Mouse (Mus musculus) left cerebral cortex, postnatal 36 days (tissue): ENCODE results near the gene Adcy5. TPM values are rescaled to one million over a fixed set of nuclear protein-coding genes. Genes with fewer than 3 reads are reported as not detected.

ENCODE experiments used
- DNase-seq, 2 experiments: peaks; one replicate each; pipeline ENCODE4 v3.0.0; 2021 to 2022; ENCODE audit warnings: low spot score in 2 of 2, mixed read lengths in 1 of 2
- intact Hi-C: fragments of 180-260 bp; cut with DNase I; formaldehyde crosslinking; loops from one replicate; pipeline ENCODE4 v1.15.1; 2025
- total RNA-seq, 2 experiments: library from RNA; stranded (reverse); gene quantifications; 2 replicates each; pipeline ENCODE4 v1.2.3; 2021

The Adcy5 gene
- total RNA-seq, 2 experiments from 2014 or later: 123 to 144 TPM

DNA sequence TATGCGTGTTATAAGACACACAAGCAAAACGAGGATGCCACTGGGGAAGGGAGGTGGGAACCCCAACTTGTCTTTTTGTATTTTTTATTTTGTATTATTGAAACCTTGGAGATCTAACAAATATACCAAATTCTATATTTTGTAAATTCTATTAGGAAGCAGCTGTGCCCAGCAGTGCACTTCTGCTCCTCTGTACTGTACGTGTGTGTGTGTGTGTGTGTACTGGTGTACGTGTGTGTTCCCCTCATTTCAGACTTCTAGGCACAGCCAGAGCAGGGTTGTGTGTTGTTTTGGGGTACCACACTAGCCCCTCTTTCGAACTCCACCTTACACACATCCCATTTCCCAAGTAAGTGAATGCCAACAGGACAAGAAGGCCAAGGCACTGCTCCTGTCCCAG is 149.7 kb downstream of the Adcy5 start:
- intact Hi-C loops: no loop called here
- no peak for DNase-seq

DNA sequence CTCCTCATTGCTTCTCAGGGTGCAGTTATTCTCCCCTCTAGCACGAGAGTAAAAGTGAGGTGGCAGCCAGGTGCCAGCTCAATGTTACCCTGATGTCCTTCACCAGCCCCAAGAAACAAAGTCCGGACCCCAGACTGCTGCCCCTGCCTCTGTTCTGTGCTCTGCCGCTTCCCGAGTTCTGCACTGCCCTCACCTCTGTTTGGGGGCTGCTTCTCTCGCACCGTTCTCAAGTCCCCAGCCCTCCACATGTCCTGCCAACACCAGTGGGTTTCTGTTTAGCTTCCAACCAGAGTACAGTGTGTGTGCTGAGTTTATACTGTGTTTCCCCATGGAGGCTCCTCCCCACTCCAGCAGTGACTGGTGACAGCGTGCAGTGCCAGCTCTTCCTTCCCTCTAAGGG is 150.5 kb downstream of the Adcy5 start:
- intact Hi-C loops: no loop called here
- no peak for DNase-seq

DNA sequence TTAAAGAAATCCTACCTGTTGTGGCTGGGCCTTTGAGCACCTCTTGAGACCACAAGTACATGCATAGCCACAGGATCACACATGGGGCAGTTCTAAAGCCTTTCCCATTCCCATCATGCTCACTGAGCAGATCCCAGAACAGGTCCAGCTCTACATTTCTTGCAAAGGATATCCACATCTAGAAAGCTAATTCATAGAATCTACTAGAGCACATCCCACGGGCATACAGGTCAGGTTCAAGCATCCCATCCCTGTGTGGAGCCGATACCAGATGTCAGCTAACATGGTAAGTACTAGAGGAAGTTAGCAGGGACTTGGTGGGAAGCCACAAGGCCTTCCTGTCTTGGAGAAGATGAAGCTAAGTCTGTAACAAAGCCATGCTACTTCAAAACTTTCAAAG is 152.0 kb downstream of the Adcy5 start:
- intact Hi-C loops: no loop called here
- no peak for DNase-seq

DNA sequence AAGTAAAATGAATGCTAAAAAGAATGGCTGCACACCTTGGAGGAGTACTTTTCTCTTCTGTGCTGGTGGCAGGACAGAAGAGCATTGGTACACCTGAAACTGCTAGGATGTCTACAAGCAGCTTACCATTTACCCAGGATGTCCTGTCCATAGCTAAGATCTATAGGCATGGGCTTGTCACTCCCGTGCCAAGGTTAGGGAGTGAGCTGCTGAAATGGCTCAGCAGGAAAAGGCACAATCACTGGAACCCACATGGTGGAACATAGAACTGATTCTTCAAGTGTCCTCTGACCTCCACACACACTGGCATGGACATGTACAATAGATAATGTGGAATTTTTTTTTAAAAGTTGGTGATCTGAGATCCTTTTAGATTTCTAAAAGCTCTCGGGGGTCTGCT is 152.7 kb downstream of the Adcy5 start:
- no peak for DNase-seq
- intact Hi-C loops: no loop called here

GRCm38 (mm10) chr16:35308016-35308415 is 153.3 kb downstream of the Adcy5 start:
- DNase-seq: no peak
- intact Hi-C loops: no loop called here

DNA sequence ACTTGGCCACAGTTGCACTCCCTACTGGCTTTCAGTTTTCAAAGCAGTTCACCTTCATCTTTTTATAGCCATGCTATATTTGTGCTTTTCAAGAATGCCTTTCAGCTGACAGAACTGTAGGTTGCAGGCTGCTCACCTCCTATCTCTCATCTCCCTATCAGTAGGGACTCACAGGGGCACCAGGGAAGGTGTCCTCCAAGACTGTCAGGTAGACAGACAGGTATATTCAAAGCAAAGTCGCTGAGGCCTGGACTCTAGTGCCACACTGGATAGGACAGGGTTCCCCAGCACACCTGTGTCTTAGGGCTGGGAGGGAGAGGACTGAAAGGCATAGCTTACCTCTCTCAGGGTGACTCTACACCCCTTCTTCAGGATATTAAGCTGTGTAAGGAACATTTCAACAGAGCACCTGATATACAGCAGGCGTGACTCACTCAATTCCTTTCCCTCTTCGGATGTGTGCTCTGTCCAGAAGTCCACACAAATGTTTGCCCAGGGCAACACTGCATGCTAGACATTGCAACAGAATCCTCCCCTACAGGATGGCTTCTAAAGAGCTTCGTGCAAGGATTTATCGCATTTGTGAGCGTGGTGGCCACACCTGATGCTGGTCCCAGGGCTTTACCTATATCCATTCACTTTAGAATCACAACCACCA is 153.9 kb downstream of the Adcy5 start:
- DNase-seq: no peak
- intact Hi-C loops: no loop called here

DNA sequence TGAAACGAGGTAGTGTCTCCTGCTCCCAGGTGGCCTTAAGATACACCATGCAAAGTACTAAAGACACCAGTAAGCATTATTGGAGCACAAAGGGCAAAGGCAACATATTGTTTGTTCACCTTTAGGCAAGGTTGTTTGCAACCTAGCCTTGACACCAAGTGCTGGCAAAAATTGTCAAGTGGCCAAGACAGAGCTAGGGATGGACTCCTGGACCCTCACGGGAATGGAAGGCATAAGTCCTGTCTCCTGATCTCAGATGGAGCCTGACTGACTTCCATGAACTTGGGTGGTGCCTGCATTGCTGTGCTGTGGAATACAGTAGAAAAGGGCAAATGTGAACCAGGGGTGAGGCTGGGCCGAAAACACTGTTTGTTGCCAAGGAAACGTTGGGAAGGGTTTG is 155.0 kb downstream of the Adcy5 start:
- no peak for DNase-seq
- intact Hi-C loops: loop anchor here (10.0 kb wide), 1 partner anchor 505 kb away; no protein-coding TSS in a partner anchor

DNA sequence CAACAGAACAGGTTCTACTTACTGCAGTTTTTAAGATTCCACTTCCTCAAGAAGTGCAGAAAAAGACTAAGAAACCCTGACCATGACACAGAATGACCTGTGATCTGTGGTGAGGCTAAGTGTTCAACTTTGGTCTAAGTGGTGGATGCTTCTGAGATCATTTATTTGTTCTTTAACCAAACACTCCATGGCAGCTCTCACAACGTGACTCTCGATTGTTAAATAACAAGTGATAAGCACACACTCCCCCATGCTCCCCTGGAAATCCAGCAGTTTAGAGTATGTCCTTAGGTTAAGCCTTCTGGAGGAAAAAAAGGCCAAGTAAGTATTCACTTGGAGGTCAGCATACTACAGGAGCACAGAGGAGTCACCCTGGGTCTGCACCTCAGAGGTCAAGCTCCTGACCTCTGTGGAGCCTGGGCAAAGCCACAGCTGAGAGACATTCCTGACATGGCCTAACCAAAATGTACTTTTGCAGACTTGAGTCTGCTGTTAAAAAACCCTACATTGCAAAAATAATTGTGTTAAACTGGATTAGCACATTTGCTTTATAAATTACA is 156.0 kb downstream of the Adcy5 start:
- no peak for DNase-seq
- intact Hi-C loops: loop anchor here (10.0 kb wide), 1 partner anchor 504 kb away; no protein-coding TSS in a partner anchor

- intact Hi-C loops: loop anchor here (10.0 kb wide), 1 partner anchor 503 kb away; no protein-coding TSS in a partner anchor
- DNase-seq: no peak
Observed at GRCm38 (mm10) chr16:35311586-35311985, 156.9 kb downstream of the Adcy5 start.

- intact Hi-C loops: loop anchor here (5.0 to 10.0 kb wide), 2 partner anchors 317 to 499 kb away; no protein-coding TSS in a partner anchor
- no peak for DNase-seq
Observed at GRCm38 (mm10) chr16:35315496-35315895, 160.8 kb downstream of the Adcy5 start.

GRCm38 (mm10) chr16:35316856-35317264 is 162.2 kb downstream of the Adcy5 start:
- intact Hi-C loops: loop anchor here (5.0 to 10.0 kb wide), 2 partner anchors 315 to 498 kb away; no protein-coding TSS in a partner anchor
- no peak for DNase-seq

GRCm38 (mm10) chr16:35317460-35317859 is 162.8 kb downstream of the Adcy5 start:
- no peak for DNase-seq
- intact Hi-C loops: loop anchor here (5.0 to 10.0 kb wide), 2 partner anchors 315 to 497 kb away; no protein-coding TSS in a partner anchor

- intact Hi-C loops: loop anchor here (5.0 to 10.0 kb wide), 2 partner anchors 314 to 496 kb away; no protein-coding TSS in a partner anchor
- DNase-seq: no peak
Observed at GRCm38 (mm10) chr16:35318397-35318796, 163.7 kb downstream of the Adcy5 start.

DNA sequence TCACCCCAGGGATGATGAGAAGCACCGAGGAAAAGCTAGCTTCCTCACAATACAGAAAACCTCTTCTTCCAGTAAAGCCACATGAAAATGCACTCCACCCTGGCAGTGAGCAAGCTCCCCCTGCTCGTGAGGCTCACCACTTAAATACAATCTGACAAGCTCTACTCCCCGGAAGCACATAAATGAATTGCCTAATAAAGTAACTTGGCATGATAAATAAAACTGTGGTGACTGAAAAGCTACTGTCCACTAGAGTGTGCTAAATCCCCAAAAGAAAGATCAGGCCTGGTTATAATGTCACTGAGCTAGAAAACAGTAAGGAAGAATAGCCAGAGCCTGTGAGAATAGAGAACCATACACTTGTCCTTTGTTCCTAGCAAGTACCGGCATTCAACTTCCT is 164.7 kb downstream of the Adcy5 start:
- DNase-seq: no peak
- intact Hi-C loops: loop anchor here (5.0 to 10.0 kb wide), 2 partner anchors 313 to 495 kb away; no protein-coding TSS in a partner anchor

DNA sequence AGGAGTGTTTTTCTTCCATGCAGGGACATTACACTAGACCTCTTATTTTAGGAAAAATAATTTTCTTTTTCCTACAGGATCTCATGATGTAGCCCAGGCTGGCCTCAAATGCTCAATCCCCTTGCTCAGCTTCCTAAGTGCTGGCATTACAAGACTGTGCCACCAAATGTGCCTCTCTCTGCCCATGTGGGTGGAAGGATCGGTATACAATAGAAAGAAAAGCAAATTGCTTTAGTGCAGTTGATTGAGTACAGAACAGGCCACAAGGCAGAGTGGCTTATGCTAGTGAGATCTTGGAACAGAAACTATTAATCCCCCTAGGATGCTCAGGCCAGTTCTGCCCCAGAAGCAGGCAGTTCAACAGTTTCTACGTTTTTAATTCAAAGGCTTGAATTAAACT is 165.1 kb downstream of the Adcy5 start:
- intact Hi-C loops: loop anchor here (5.0 to 10.0 kb wide), 2 partner anchors 313 to 495 kb away; no protein-coding TSS in a partner anchor
- no peak for DNase-seq

DNA sequence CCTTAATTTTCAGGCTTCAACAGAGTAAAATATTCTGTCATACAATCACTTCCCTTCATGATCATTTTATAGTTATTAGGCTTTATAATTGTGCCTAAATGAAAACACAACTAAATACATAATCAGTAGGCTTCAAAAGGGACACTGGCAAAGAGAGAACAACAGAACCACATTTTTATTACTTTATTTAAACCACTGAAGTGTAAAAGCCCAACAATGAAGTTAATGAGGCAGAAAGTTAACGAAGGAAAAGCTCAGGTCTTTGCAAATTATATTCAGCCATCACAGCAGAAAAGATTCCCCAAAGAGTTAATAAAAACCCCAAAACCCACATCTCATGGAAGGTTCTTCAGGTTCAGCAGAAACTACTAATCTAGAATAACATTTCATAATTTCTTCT is 175.8 kb downstream of the Adcy5 start:
- no peak for DNase-seq
- intact Hi-C loops: no loop called here

Other genes starting within 250 kb of the Adcy5 start
- gene Hacd2, start 132.4 kb upstream of the Adcy5 start, total RNA-seq: 10 to 100 TPM; 25.4 to 32.5 TPM
- gene Sec22a, start 209.0 kb downstream of the Adcy5 start, total RNA-seq: 10 to 100 TPM; 14.2 to 18.6 TPM